Mouse (Mus musculus) hindbrain, embryonic 11.5 days (tissue): ENCODE data around the gene Mlycd. TPM values are rescaled to one million over a fixed set of nuclear protein-coding genes. Genes with fewer than 3 reads are reported as not detected.

Experiments used
- ATAC-seq: fragments of 200-750 bp; cut with Nextera tagmentation; 2 replicates; pipeline ENCODE4 v1.8.0; 2017; ENCODE audit warnings: mild to moderate bottlenecking, moderate TSS enrichment, moderate library complexity; ENCODE audit not compliant: low FRiP score
- DNase-seq: peaks from one replicate; pipeline ENCODE4 v3.0.0-alpha.2; 2015; ENCODE audit warnings: low spot score
- H3K27ac ChIP-seq: fragments of 300-500 bp; sonication (generic); 2 replicates; pipeline ENCODE4 v1.5.1; 2014; ENCODE audit warnings: mild to moderate bottlenecking, low read depth, low read length
- H3K27me3 ChIP-seq: fragments of 300-500 bp; sonication (generic); 2 replicates; pipeline ENCODE4 v1.6.1; 2014; ENCODE audit warnings: mild to moderate bottlenecking, low read length, moderate library complexity, mixed read lengths; ENCODE audit not compliant: control insufficient read depth, insufficient read depth
- H3K36me3 ChIP-seq: fragments of 300-500 bp; sonication (generic); 2 replicates; pipeline ENCODE4 v1.6.1; 2014; ENCODE audit warnings: mild to moderate bottlenecking, low read length, moderate library complexity, mixed read lengths; ENCODE audit not compliant: control insufficient read depth, insufficient read depth
- H3K4me1 ChIP-seq: fragments of 300-500 bp; sonication (generic); replicated peaks from 2 replicates; pipeline ENCODE4 v1.6.1; 2014; ENCODE audit warnings: low read length, mixed read lengths; ENCODE audit not compliant: control insufficient read depth, insufficient read depth
- H3K4me2 ChIP-seq: fragments of 300-500 bp; sonication (generic); replicated peaks from 2 replicates; pipeline ENCODE4 v1.6.1; 2014; ENCODE audit warnings: mild to moderate bottlenecking, low read depth, low read length
- H3K4me3 ChIP-seq: fragments of 300-500 bp; sonication (generic); 2 replicates; pipeline ENCODE4 v1.5.1; 2014; ENCODE audit warnings: low read depth, low read length
- H3K9ac ChIP-seq: fragments of 300-500 bp; sonication (generic); 2 replicates; pipeline ENCODE4 v1.6.1; 2014; ENCODE audit warnings: low read depth, low read length
- H3K9me3 ChIP-seq: fragments of 300-500 bp; sonication (generic); 2 replicates; pipeline ENCODE4 v1.6.1; 2016; ENCODE audit warnings: low read length; ENCODE audit not compliant: control insufficient read depth
- WGBS: fragments of 180-500 bp; shearing (Covaris S2); extraction: QIAGEN DNeasy Blood & Tissue Kit; methylation state at CpG from one replicate; pipeline ENCODE4 v1.1.7; 2014; 5-methylcytosine and 5-hydroxymethylcytosine counted together
- polyA plus RNA-seq: library from polyadenylated mRNA; unstranded; fragments of >200 nt; fragmentation: Nextera tagmentation; extraction: Ambion mirVana; gene quantifications from 2 replicates; pipeline ENCODE4 v1.2.1, GENCODE M21; 2014

The Mlycd gene
- polyA plus RNA-seq, 1 experiment from 2014 or later: 9.2 TPM

- Histone ChIP-seq H3K4me1 (peaks cover 5% of the 10 kb centered on the region), H3K27ac (no peak overlapping the region), H3K9ac (no peak overlapping the region), H3K27me3 (no peaks in the 10 kb centered on the region), H3K4me3 (no peak overlapping the region), H3K36me3 (no peaks in the 10 kb centered on the region), H3K4me2 (no peak overlapping the region), H3K9me3 (no peaks in the 10 kb centered on the region)
- no peak for ATAC-seq
- WGBS: 76% methylated on average over 9 of the region's 9 CpGs
- DNase-seq: no peak
Observed at GRCm38 (mm10) chr8:119398558-119398957, 3.9 kb downstream of the Mlycd start.

GRCm38 (mm10) chr8:119399255-119399654 is 4.6 kb downstream of the Mlycd start:
- Histone ChIP-seq H3K27ac (no peak overlapping the region), H3K4me1 (peaks cover 5% of the 10 kb centered on the region; the same call in 1 of the 2 replicates), H3K36me3 (no peaks in the 10 kb centered on the region), H3K4me3 (no peak overlapping the region), H3K9ac (no peak overlapping the region), H3K9me3 (no peaks in the 10 kb centered on the region), H3K4me2 (no peak overlapping the region), H3K27me3 (no peaks in the 10 kb centered on the region)
- no peak for ATAC-seq
- no peak for DNase-seq
- WGBS: 74% methylated on average over 6 of the region's 6 CpGs

GRCm38 (mm10) chr8:119400122-119400671 is 5.5 kb downstream of the Mlycd start:
- no peak for DNase-seq
- Histone ChIP-seq H3K4me2 (no peak overlapping the region), H3K9ac (no peak overlapping the region), H3K27ac (no peak overlapping the region), H3K4me3 (no peak overlapping the region), H3K9me3 (no peaks in the 10 kb centered on the region), H3K36me3 (0 out of 2 replicates have a peak, but pooled peaks cover 2% of the 10 kb centered on the region), H3K27me3 (no peaks in the 10 kb centered on the region), H3K4me1 (peaks cover 5% of the 10 kb centered on the region; the same call in 1 of the 2 replicates)
- 83% methylated on average over 9 of the region's 9 CpGs for WGBS
- no peak for ATAC-seq

GRCm38 (mm10) chr8:119400904-119401303 is 6.2 kb downstream of the Mlycd start:
- no peaks in the 10 kb centered on the region for H3K9me3 ChIP-seq
- H3K36me3 ChIP-seq: 0 out of 2 replicates have a peak, but pooled peaks cover 2% of the 10 kb centered on the region
- no peak overlapping the region for H3K4me2 ChIP-seq
- H3K4me3 ChIP-seq: no peak overlapping the region
- H3K9ac ChIP-seq: no peak overlapping the region
- H3K4me1 ChIP-seq: no peaks in the 10 kb centered on the region
- H3K27ac ChIP-seq: no peak overlapping the region
- no peaks in the 10 kb centered on the region for H3K27me3 ChIP-seq
- DNase-seq (no peak), ATAC-seq (no peak)
- 78% methylated on average over 3 of the region's 3 CpGs for WGBS

- Histone ChIP-seq H3K9me3 (no peaks in the 10 kb centered on the region), H3K27ac (no peak overlapping the region), H3K9ac (no peak overlapping the region), H3K4me1 (no peaks in the 10 kb centered on the region), H3K4me3 (no peak overlapping the region), H3K4me2 (no peak overlapping the region), H3K36me3 (0 out of 2 replicates have a peak, but pooled peaks cover 2% of the 10 kb centered on the region), H3K27me3 (no peaks in the 10 kb centered on the region)
- 82% methylated on average over 10 of the region's 10 CpGs for WGBS
- DNase-seq: no peak
- no peak for ATAC-seq
Observed at GRCm38 (mm10) chr8:119403912-119404311, 9.2 kb downstream of the Mlycd start.

DNA sequence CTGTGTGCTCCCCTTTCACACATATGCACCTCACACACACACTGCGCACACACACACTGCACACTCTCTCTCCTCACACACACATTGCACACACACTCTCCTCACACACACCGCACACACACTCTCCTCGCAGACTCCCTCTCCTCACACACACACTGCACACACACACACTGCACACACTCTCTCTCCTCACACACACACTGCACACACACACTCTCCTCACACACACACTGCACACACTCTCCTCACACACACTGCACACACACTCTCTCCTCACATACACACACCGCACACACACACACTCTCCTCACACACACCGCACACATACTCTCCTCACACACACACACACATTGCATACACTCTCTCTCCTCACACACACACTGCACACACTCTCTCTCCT is 10.0 kb downstream of the Mlycd start:
- Histone ChIP-seq H3K9me3 (no peaks in the 10 kb centered on the region), H3K4me1 (no peaks in the 10 kb centered on the region), H3K27ac (no peak overlapping the region), H3K9ac (no peak overlapping the region), H3K4me3 (no peak overlapping the region), H3K36me3 (0 out of 2 replicates have a peak, but pooled peaks cover 2% of the 10 kb centered on the region), H3K4me2 (no peak overlapping the region), H3K27me3 (no peaks in the 10 kb centered on the region)
- WGBS: 97% methylated on average over 5 of the region's 5 CpGs
- no peak for ATAC-seq
- no peak for DNase-seq

DNA sequence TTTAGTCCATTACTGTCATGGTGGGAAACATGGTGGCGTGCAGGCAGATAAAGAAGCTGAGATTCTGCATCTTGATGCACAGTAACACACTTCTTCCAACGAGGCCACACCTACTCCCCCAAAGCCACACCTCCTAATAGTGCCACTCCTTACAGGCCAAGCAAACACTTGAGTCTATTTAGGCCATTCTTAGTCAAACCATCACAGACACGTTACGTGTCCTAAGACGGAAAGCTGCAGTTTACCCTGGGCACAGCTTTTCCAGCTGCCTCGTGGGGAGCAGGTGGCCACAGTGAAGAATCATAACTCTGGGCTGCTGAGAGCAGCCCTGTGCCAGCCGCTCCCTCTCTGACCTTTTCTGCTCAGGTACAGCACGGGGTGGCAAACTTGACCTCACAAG is 13.6 kb downstream of the Mlycd start:
- 0 out of 2 replicates have a peak, but pooled peaks cover 2% of the 10 kb centered on the region for H3K36me3 ChIP-seq
- H3K4me2 ChIP-seq: no peak overlapping the region
- no peak overlapping the region for H3K27ac ChIP-seq
- 90% methylated on average over 8 of the region's 8 CpGs for WGBS
- H3K4me3 ChIP-seq: no peak overlapping the region
- DNase-seq (no peak), ATAC-seq (no peak)
- H3K9me3 ChIP-seq: no peaks in the 10 kb centered on the region
- no peak overlapping the region for H3K9ac ChIP-seq
- H3K27me3 ChIP-seq: no peaks in the 10 kb centered on the region
- no peaks in the 10 kb centered on the region for H3K4me1 ChIP-seq

DNA sequence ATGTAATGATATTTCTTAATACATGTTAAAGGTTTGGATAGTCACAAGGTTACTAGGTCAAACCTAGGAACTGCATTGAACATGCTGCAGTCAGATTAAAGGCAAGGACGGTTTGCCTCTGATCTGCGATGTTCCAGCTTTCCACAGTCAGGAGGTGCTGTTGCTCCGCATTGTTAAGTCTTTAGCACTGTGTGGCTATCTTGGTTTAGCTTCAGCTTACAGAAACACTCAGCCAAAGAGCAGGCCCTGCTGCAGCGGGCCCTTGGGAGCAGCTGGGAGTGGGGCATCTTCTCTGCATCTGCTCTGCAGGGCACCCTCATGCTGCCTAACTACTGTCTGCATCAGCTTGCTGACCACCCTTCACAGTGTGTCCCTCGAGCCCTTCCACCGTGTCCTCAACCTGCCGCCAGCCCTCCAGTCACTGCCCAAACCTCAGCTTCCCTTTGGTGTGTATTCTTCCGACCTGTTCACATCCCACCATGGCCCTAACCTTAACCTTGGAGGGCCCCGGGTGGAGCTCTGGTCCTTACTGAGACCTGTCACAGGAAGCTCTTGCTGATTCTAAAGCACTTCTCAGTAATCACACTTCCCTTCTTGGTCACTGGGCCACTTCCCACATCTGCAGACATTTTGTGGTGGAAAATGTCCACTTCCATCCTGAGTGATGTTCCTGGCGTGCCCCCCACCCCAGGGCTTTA is 17.5 kb downstream of the Mlycd start:
- Histone ChIP-seq H3K9me3 (no peaks in the 10 kb centered on the region), H3K9ac (no peak overlapping the region; the same call in 1 of the 2 replicates), H3K4me1 (no peaks in the 10 kb centered on the region), H3K27ac (no peak overlapping the region), H3K4me2 (no peak overlapping the region), H3K36me3 (no peaks in the 10 kb centered on the region), H3K27me3 (no peaks in the 10 kb centered on the region), H3K4me3 (no peak overlapping the region)
- 58% methylated on average over 10 of the region's 10 CpGs for WGBS
- ATAC-seq: 0 out of 2 replicates have a peak, but pooled peaks have one; percentile 3
- no peak for DNase-seq
